Mouse (Mus musculus) right cerebral cortex, postnatal 10 days (tissue): ENCODE data around the gene Tmbim6.

Experiments used
- DNase-seq, 2 experiments: peaks; one replicate each; pipeline ENCODE4 v3.0.0; 2021; ENCODE audit warnings: low spot score in 2 of 2

Gene Tmbim6

DNA sequence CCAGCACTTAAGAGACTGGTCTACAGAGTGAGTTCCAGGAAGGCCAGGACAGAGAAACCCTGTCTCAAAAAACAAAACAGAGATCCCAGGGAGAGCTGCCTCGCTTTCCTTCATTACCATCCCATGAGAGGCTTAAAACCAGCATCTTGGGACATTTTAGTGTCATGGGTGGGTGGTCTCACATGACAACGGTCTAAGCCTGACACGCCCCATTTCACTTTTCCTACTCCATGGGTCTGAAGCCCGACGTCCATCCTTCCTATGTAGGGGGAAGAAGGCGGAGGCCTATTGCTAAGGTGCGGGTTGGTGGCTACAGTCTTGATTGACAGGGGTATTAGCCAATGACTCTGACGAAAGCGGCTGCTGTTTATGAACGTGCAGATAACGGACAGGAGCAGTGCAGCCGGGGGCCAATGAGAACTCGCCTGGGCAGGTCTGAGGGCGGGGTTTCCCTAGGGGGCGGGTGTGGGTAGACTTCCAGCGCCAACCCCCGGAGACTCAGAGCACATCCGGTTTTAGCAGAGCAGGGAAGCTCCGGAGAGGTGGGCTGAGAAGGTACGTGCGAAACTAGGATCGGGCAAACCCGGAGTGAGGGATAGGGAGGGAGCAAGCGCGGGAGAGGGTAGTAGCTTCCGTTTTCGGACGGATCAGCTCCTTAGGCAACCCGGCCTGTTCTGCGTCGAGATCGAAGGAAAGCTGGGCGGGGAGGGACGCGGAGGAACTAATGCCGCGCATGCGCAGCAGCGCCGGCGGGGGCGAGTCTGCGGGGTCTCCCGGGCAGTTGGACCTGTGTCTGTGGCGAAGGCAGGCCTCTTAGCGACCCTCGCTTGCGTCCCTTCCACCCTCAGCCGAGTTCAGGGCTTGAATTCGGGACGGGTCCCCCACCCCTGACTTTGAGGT is at the start of gene Tmbim6:
Gene Tmbim6, plus strand, starts transcription at position 397 of the 900 bp plus-strand sequence.
- peak; percentile 100 for DNase-seq

- DNase-seq, result peak; percentile 74 to 86
These were observed 49.1 kb upstream of the Tmbim6 start for GRCm38 (mm10) chr15:99343414-99344147.

DNA sequence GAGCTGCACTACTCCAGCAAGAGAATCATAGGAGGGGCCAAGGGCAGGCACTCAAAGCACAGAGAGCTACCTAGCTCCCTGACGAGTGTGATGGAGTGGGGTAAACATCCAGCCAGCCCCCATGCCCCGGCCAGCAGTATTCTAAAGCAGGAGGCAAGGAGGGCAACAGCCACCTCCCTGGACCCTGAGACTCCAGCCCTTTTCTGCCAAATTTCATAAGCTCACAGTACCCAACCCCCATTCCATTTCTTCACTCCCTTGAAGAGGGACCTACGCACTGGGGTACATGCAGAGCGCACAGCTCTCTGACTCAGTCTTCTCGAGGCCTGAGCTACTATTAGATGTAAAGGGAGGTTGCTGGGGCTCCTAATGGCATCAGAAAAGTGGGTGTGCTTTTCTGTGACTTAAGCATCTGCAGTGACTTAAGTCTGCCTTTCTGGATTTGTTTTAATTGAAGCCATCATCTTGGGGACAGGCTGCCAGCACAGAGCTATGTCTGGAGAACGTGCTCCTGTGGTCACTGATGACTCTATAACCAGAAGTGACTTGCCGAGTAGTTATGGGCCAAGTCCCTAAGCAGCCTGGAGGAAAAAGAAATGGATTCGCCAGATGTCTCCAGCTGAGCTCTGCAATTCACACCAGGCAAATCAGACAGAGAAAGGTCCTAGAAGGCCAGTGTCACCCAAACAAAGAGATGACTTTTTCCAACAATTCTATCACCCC is 48.4 kb upstream of the Tmbim6 start:
- DNase-seq, result no peak

- DNase-seq, result no peak
These were observed 47.7 kb upstream of the Tmbim6 start for GRCm38 (mm10) chr15:99344961-99345360.

GRCm38 (mm10) chr15:99351610-99352009 is 41.1 kb upstream of the Tmbim6 start:
- no peak for DNase-seq

DNA sequence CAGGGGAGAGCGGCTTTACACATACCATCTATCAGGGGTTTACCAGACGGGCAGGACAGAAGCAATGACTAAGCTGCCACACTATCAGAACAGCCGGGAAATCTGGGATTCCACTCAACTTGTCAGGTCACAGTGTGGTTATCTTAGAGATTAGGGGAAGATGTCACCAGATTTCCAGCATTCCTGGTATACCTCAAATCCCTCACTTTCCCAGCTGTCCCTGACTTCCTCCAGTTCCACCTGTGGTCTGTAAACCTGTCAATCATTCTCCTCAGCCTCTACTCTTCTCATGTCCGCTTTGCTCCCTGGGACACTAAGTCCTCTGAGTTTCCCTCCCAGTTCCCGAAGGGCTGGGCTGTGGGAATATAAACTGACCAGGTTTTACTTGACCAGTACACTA is 40.4 kb upstream of the Tmbim6 start:
- no peak for DNase-seq

DNA sequence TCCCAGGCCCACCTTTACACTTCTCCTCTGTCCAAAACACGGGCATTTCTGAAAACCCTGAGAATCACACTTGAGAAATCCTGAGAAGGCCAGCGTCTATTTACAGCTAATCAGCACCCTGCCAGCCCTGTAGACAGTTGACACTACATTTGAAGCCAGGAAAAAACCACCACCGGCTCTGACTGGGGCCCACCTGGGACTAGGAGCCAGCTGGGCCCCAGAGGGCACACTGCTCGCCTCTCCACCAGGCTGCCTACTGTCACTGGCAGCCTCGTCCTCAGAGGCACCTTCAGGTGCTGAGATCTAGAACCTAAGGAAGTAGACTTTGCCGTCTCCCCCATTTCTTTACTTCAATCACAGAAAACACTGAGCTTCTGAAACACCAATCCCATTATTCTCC is 37.0 kb upstream of the Tmbim6 start:
- no peak for DNase-seq

DNA sequence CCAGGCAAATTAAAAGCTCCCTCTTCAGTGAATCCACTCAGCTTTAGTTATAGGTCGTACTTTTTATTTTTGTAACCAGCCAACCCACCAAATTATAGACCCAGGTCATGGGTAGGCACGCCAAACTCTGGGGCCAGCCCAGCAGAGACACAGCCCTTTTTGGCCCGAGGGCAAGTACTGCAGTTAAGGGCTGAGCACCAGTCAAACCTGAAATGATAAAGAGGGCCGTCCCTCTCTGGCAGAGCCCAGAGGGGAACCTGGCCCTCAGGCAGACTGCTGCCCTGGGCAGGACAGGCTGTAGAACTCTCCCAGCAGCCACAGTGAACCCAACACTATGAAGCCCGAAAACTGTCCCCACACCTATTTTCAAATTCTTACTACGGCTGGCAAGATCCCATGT is 36.2 kb upstream of the Tmbim6 start:
- no peak for DNase-seq

DNA sequence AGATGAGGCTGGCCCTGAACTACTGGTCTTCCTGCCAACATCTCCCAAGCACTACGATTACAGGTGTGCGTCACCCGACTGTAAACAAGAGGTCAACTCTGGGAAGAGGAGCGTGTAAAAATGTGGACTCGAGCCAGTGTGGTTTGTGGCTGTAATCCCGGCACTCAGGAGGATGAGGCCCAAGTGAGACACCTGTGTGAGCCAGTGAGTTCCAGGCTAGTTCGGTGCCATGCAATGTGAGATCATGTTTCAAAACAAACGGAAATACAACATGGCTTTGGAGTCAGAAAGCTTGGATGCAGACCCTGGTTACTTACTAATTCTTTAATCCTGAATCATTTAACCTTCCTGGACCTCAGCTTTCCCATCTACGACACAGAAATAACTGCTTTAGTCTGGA is 33.7 kb upstream of the Tmbim6 start:
- no peak for DNase-seq

- no peak for DNase-seq
These were observed 28.6 kb upstream of the Tmbim6 start for GRCm38 (mm10) chr15:99364022-99364530.

GRCm38 (mm10) chr15:99364921-99365320 is 27.8 kb upstream of the Tmbim6 start:
- no peak for DNase-seq

DNA sequence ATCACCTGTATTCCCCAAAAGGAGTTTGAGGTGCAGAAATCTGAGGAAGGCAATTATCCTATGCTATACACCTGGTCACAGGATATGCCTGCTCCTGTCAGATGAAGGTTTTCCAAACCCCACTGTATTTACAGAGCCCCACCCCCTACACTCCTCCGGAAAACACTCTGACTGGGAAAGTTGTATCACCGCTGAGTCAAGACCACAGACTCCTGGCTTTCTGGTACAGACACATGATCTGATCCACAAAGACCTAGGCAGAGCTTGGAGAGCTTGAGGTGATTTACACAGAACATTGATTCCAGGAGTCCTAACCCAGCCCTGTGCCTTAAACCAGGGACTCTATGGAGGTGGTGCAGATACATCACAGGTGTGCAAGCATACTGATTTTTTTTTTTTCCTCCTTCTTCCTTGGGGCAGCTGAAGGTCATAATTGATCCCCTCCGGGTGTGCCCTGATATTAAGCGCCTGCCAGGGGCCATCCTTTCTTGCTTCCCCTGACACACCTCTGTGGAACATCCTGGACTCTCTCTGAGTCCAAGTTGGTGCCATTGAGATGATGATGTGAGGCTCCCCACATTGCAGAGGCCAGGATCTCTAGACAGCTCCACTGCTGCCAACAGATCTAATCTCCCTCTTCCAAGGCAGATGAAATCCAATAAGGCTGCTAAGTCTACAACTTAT is 24.0 kb upstream of the Tmbim6 start:
- DNase-seq, result no peak

GRCm38 (mm10) chr15:99369391-99370171 is 23.1 kb upstream of the Tmbim6 start:
- peak; percentile 37 to 43 for DNase-seq

DNA sequence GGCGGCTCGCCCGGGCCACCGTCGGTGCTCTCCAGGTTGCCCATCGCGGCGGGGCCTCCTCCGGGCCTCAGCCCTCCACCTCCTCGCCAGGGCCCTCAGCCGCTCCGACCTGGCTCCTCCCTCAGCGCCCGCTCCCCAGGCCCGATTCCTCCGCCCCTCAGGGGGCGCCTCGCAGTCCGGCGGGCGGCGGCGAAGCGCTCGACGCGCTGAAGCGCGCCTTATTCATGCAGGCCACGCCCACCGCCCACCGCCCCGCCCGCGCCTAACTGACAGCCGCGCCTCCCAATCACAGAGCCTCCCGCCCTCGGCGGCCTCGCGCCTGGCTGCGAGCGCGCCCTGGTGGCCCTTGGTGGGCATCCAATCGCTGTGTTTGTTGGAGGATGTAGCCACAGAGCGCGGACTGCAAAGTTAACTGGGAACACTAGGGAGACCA is 22.4 kb upstream of the Tmbim6 start, which contains the start of gene Fmnl3:
Gene Fmnl3, minus strand, starts transcription at position 224 of the 433 bp plus-strand sequence.
- peak; percentile 96 to 97 for DNase-seq

- DNase-seq, result no peak
These were observed 20.9 kb upstream of the Tmbim6 start for GRCm38 (mm10) chr15:99371526-99372340.

DNA sequence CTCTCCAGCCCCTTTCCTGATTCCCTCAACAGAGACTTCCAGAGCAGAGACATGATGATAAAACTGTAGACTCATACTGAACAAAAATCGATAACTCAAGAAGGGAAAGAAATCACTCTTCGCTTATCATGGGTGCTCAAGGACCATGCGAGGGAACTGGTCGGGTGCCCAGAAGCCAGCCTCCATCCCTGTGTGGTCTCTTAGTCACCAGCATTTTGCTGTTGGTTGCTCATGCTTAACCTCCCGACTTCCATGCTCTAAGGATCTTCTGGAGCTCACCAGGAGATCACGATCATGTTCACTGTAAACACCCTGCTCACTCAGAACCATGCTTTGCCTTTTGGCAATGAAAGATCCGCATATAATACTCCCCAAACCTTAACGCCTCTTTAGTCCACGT is 19.9 kb upstream of the Tmbim6 start:
- no peak for DNase-seq

DNA sequence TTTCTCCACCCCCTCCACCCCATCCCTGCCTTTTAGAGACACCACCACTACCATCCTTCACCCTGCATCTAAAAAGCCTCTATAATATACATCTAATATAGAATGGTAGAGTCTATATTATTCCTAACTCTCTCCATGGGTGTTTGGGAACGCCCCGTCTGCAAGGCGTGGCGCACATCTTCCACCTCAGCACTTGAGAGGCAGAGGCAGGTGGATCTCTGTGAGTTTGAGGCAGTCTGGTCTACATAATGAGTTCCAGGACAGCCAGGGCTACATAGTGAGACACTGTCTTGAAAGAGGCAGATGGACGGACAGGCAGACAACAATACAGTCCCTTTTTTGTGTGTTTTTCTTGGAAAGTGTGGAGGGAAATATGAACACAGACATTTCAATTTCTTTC is 17.6 kb upstream of the Tmbim6 start:
- DNase-seq, result no peak

DNA sequence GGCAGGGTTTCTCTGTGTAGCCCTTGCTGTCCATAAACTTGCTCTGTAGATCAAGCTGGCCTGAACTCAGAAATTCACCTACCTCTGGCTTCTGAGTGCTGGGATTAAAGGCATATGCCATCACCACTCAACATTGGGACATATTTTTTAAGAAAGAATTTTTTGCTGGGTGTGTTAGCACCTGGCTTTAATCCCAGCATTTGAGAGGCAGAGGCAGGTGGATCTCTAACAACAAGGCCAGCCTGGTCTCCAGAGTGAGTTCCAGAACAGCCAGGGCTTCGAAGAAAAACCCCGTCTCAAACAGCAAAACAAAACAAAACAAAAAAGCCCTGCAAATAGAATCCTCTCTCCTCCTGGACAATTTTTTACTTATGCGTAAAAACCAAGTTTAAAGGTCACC is 17.1 kb upstream of the Tmbim6 start:
- no peak for DNase-seq

DNA sequence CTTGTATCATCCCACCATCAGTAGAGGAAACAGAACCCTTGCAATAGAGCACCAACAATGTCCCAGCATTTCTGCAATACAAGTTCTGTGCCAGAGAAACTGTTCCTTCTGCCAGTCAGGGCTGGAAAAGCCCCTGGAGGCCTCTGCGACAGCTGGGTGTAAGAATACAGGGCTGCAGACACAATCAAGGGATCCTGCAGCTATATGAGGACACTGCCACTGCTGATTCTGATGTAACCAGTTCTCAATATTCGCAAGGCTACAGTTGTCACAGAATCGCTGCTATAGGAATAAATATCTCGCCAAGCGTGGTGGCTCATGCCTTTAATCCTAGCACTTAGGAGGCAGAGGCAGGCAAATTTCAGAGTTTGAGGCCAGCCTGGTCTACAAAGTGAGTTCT is 16.4 kb upstream of the Tmbim6 start:
- no peak for DNase-seq

- no peak for DNase-seq
These were observed 9.8 kb upstream of the Tmbim6 start for GRCm38 (mm10) chr15:99382893-99383292.
